Mouse (Mus musculus) thymus, postnatal 4 days (tissue): ENCODE data around the gene Chid1.

ENCODE experiments used
- DNase-seq: peaks from one replicate; pipeline ENCODE4 v3.0.0; 2021

Gene Chid1

DNA sequence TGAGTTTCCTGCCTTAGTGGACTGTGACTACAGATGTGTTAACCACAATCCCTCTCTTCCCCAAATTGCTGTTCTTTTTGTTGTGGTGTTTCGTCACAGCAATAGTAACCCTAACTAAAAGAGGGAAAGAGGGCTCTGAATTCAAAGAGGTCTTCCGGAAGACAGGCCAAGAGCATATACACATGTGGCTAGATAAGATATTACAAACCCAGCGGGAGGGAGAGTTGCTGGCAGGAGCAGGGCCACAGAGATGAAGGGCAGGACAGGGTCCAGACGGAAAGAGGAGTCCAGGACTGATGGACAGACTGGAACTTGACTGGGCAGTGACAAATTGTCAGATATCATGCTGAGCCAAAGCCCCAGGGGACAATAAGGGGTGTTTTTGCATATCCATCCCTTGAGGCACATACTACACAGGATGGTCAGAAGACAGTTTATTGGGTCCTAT lies 18.7 kb upstream of the Chid1 start:
- no peak for DNase-seq

- DNase-seq: no peak
Observed at GRCm38 (mm10) chr7:141550464-141550863, 10.8 kb upstream of the Chid1 start.

DNA sequence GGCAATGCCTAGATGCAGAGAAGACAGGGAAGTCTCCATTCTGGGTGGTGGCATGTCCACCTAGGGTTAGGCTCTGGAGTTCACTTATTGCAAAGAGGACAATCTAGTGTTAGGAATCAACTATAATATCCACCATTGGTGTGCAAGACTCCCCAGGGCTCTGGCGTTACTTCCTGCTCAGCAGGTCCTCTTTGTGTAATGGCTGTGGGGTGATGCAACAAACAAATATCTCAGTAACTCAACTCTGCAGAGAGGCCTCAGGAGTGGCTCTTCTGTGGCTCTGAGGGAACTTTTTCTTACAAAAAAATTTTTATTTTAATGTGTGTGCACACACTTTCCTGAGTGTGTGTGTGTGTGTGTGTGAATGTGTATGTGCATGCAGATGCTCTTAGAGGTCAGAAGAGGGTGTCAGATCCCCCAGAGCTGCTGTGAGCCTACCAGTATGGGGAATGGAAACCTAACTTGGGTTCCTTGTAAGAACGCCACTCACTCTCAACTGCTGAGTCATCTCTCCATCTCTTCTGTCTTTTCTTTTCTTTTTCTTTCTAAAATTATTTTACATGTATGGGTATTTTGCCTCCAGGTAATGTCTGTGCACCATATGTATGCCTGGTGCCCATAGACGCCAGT lies 9.9 kb upstream of the Chid1 start:
- no peak for DNase-seq

GRCm38 (mm10) chr7:141544654-141545053 lies 5.0 kb upstream of the Chid1 start:
- DNase-seq: no peak

DNA sequence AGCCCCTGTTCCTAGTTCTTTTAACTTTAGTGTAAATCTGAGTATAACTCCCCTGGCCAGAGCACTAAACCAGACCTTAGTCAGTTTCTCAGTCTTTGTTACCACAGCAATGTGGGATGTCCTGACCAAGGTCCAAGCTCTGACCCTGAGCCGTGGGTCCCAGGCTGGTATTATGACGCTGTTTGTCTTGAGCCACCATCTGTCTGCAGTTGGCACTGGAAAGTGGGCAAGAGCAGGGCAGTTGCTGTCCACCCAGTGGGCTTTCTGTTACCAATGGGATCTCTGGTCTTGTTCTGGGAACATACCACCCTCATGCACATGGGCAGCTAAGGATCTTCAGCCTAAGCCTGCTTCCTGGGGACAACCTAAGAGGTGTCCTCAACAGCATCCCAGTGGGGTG lies 2.9 kb upstream of the Chid1 start:
- DNase-seq: no peak

- no peak for DNase-seq
Observed at GRCm38 (mm10) chr7:141541681-141542080, 2.0 kb upstream of the Chid1 start.

GRCm38 (mm10) chr7:141540312-141541081 lies 840 bp upstream of the Chid1 start:
- peak; percentile 22 for DNase-seq

- peak; percentile 17 for DNase-seq
Observed at GRCm38 (mm10) chr7:141538852-141539555, 653 bp downstream of the Chid1 start.

DNA sequence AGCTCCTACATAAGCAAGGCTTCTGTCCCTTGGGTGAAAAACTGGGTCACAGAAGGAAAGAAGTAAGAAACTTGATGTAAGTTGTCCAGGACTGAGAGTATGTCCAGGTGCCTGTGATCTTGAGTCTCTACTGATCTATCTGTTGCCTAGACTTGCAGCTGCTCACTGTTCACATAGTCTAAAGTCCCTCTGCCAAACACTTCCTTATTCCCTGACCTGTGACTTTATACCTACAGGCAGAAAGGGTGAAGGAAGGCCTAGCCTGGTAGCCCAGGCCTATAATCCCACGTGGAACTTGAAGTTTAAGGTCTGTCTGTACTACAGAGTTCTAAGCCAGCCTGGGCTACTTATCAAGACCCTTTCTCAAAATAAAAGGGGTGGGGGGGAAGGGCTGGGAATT lies 4.1 kb downstream of the Chid1 start:
- DNase-seq: no peak

- DNase-seq: no peak
Observed at GRCm38 (mm10) chr7:141525580-141525925, 14.1 kb downstream of the Chid1 start.

- DNase-seq: peak; percentile 81
Observed at GRCm38 (mm10) chr7:141524760-141525579, 14.7 kb downstream of the Chid1 start.

- DNase-seq: no peak
Observed at GRCm38 (mm10) chr7:141524271-141524670, 15.4 kb downstream of the Chid1 start.

GRCm38 (mm10) chr7:141523007-141523406 lies 16.6 kb downstream of the Chid1 start:
- DNase-seq: no peak

DNA sequence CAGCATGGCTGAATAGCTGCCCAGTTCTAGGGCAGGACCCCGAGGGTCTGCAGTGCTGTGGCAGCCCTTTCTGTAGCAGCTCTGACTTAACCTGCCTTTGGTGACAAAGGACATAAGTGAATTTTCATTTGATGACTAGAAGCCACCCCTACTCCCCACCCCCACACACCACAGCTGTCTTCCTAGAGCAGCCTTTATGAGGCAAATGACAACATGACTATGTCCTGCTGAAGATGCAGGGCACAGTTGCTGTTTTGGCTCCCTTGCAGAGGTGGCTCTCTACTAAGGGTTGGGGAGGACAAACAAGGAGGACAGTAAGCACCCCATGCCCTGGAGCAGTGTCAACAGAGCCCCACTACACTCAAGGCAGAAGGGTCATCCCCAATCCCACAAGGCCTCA lies 19.9 kb downstream of the Chid1 start:
- no peak for DNase-seq

DNA sequence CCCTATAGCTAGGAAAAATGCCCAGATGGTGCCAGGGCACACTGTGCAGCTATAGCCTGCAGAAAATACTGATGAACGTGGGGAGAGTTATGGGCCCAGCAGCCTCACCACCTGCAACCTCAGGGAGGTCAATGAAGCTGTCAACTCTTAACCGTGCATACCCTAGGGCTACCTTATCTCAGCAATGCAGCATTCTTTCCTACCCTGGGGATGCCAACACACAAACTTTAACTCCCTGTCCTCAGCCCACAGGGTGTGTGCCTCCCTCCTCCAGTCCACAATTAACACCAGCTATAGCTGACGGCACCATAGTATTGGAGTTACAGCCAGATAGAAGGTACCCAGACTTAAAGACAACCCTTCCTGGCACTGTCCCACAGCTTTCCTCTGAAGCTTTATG lies 20.7 kb downstream of the Chid1 start:
- DNase-seq: no peak

- no peak for DNase-seq
Observed at GRCm38 (mm10) chr7:141518296-141518695, 21.4 kb downstream of the Chid1 start.

- no peak for DNase-seq
Observed at GRCm38 (mm10) chr7:141517638-141518037, 22.0 kb downstream of the Chid1 start.

DNA sequence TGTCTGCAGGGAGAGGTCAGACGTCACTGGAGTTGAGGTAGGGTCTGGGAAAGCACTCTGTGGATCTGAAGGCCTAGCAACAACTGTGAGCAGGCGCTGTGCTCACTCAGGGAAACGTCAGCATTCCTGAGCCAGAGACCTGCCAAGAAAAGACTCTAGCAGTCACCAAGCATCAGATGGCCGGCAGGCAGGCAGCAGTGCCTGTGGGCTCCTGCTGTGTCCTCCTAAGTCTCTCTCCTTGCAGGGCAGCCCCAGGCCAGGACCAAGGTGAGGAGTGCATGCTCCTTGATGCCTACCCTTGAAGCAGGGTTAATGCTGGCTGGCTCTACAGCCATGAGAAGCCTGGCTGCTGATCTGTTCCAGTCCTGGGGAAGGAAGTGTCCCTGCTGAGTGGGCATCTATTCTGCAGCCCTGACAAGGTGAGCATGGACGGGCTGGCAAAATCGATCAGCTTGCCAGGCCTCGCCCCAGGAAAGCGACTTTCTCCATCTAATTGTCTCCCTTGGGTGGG lies 28.9 kb downstream of the Chid1 start:
- DNase-seq: no peak

DNA sequence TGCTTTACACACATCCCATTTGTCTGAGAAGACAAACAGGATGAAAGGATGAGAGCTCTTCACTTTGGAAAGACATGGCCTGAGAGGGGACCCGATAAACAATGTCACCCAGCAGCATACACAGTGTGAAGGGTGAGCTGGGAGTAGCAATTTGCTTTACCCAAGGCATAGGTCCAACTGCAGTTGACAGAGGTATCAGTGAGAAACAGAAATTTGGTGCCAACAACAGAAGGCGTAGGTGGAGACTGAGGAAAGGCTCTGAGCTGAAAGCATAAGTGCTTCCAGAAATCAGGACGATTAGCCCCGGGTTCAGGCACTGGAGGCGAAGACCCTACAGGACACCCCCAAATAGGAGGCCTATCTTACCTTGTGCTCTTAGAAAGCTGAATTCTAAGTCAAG lies 29.5 kb downstream of the Chid1 start:
- no peak for DNase-seq

DNA sequence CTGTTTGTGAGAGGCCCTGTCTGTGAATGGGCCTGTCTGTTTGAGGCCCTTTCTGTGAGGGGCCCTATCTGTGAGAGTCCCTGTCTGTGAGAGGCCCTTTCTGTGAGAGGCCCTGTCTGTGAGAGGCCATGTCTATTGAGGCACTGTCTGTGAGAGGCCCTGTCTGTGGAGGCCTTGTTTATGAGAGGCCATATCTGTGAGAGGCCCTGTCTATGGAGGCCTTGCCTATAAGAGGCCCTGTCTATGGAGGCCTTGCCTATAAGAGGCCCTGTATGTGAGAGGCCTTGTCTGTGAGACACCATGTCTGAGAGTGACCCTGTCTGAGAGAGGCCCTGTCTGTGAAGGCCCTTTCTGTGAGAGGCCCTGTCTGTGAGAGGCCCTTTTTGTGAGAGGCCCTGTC lies 31.5 kb downstream of the Chid1 start:
- no peak for DNase-seq

GRCm38 (mm10) chr7:141506278-141506677 lies 33.4 kb downstream of the Chid1 start:
- DNase-seq: no peak

DNA sequence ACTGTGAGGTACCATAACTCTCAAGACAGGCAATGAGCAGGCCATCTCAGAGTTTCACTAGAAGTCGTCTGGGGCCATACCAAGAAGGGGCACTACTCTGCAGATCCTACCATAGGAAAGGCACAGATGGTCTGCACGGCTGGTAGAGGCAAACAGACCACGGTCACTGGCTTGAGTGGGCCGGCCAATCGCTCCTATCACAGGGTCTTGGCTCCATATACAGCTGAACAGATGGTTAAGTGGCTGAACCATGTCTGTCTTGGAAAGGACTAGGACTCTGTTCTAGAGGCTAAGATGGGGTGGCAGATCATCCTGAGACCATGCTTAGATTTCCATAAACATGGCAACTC lies 37.1 kb downstream of the Chid1 start:
- DNase-seq: no peak
